24 mouse cellular contexts compared by ENCODE assay signal in the genomic region with DNA sequence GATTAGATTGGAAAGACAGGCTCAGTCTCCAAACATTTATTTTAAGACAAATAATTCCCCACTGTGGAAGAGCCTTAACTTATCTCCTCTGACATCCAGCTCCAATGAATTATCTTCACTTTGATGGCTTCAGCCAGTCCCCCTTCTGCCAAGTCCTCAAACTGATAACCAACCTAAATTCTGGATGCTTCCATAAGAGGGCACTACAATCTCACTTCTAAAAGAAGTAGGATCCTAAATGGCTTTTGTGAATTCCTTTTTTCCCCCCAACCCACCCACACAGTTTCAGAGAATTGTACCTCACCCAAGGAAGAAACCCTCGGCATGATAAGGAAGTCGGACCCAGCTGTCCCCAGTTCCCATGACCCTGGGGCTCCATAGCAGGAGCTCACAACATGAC. TPM values are rescaled to one million over a fixed set of nuclear protein-coding genes. Genes with fewer than 3 reads are reported as not detected.
DNase-seq lines count a peak whose midpoint lies in the region; ATAC-seq and TF ChIP-seq lines count a peak whose summit lies in the region.
"Had no signal": no experiment of that assay in that cellular context is flagged by ENCODE, and none has a peak within 500 bp of the region (broad histone marks: within the 10 kb centered on the region; RNA-seq: fewer than 3 reads in every experiment).

No protein-coding gene starts in this region.

- H3K4me2 ChIP-seq in forebrain, postnatal 0 days (ENCODE audit: low read depth), result no peak overlapping the region
- no peak overlapping the region for H3K4me2 ChIP-seq in forebrain, embryonic 11.5 days (ENCODE audit: low read depth, low read length, severe bottlenecking)
- H3K4me2 ChIP-seq in midbrain, postnatal 0 days (ENCODE audit: low read depth, low read length, poor library complexity, severe bottlenecking), result no peak overlapping the region
- no peak overlapping the region for H3K4me2 ChIP-seq in midbrain, embryonic 15.5 days
- H3K4me2 ChIP-seq: forebrain, embryonic 12.5 days; heart, embryonic 15.5 days; intestine, embryonic 15.5 days; limb, embryonic 15.5 days; lung, embryonic 15.5 days; neural tube, embryonic 13.5 days had no signal

- no peak overlapping the region for H3K9ac ChIP-seq in forebrain, postnatal 0 days
- no peak overlapping the region for H3K9ac ChIP-seq in forebrain, embryonic 11.5 days (ENCODE audit: low read length)
- no peak overlapping the region for H3K9ac ChIP-seq in midbrain, postnatal 0 days (replicated peaks; ENCODE audit: low read length, poor library complexity, severe bottlenecking)
- H3K9ac ChIP-seq in midbrain, embryonic 15.5 days, result no peak overlapping the region
- H3K9ac ChIP-seq: forebrain, embryonic 12.5 days; heart, embryonic 15.5 days; intestine, embryonic 15.5 days; limb, embryonic 15.5 days; lung, embryonic 15.5 days; neural tube, embryonic 13.5 days had no signal

- ATAC-seq in forebrain, postnatal 0 days, result no peak
- ATAC-seq in forebrain, embryonic 11.5 days (replicated peaks; ENCODE audit: low FRiP score), result no peak
- no peak for ATAC-seq in midbrain, postnatal 0 days (ENCODE audit: low FRiP score)
- no peak for ATAC-seq in midbrain, embryonic 15.5 days (replicated peaks)
- no peak for ATAC-seq in activated CD4-positive, CD25-positive, alpha-beta regulatory T cell, adult 4 months
- ATAC-seq: intestine, embryonic 15.5 days had no signal

- H3K9me3 ChIP-seq in forebrain, postnatal 0 days (ENCODE audit: low read length), result no peaks in the 10 kb centered on the region
- H3K9me3 ChIP-seq in forebrain, embryonic 11.5 days (ENCODE audit: control insufficient read depth, low read length), result no peaks in the 10 kb centered on the region
- no peaks in the 10 kb centered on the region for H3K9me3 ChIP-seq in midbrain, postnatal 0 days (ENCODE audit: low read length)
- H3K9me3 ChIP-seq in midbrain, embryonic 15.5 days, result no peaks in the 10 kb centered on the region
- H3K9me3 ChIP-seq: forebrain, embryonic 12.5 days; heart, embryonic 15.5 days; intestine, embryonic 15.5 days; limb, embryonic 15.5 days; lung, embryonic 15.5 days; neural tube, embryonic 13.5 days had no signal

- TF ChIP-seq CTCF in forebrain, postnatal 0 days (IDR thresholded peaks at IDR 0.05; ENCODE audit: low read depth), result peak; percentile 57
- peak; percentile 74 for TF ChIP-seq CTCF in layer of hippocampus, adult 2 months (conservative IDR thresholded peaks at IDR 0.05)
- TF ChIP-seq CTCF in midbrain, postnatal 0 days (IDR thresholded peaks at IDR 0.05), result peak; percentile 63

- H3K4me1 ChIP-seq in forebrain, postnatal 0 days (ENCODE audit: insufficient read depth), result no peaks in the 10 kb centered on the region
- H3K4me1 ChIP-seq in forebrain, embryonic 11.5 days (replicated peaks; ENCODE audit: control insufficient read depth, insufficient read depth, low read length), result no peaks in the 10 kb centered on the region
- H3K4me1 ChIP-seq in midbrain, postnatal 0 days (ENCODE audit: insufficient read depth, low read length), result no peaks in the 10 kb centered on the region
- no peaks in the 10 kb centered on the region for H3K4me1 ChIP-seq in midbrain, embryonic 15.5 days
- H3K4me1 ChIP-seq: limb, embryonic 15.5 days; neural tube, embryonic 13.5 days had no signal

- no peak overlapping the region for H3K27ac ChIP-seq in forebrain, postnatal 0 days (ENCODE audit: low read depth, low read length)
- H3K27ac ChIP-seq in forebrain, embryonic 11.5 days (ENCODE audit: low read depth, low read length), result no peak overlapping the region
- no peak overlapping the region for H3K27ac ChIP-seq in layer of hippocampus, adult 2 months
- H3K27ac ChIP-seq in midbrain, postnatal 0 days (ENCODE audit: low read depth, low read length), result no peak overlapping the region
- no peak overlapping the region for H3K27ac ChIP-seq in midbrain, embryonic 15.5 days
- H3K27ac ChIP-seq: forebrain, embryonic 12.5 days; heart, embryonic 15.5 days; hindbrain, embryonic 10.5 days; intestine, embryonic 15.5 days; limb, embryonic 15.5 days; lung, embryonic 15.5 days; neural tube, embryonic 13.5 days had no signal

- H3K36me3 ChIP-seq in forebrain, postnatal 0 days (ENCODE audit: insufficient read depth), result no peaks in the 10 kb centered on the region
- no peaks in the 10 kb centered on the region for H3K36me3 ChIP-seq in forebrain, embryonic 11.5 days (ENCODE audit: control insufficient read depth, insufficient read depth, low read length)
- no peaks in the 10 kb centered on the region for H3K36me3 ChIP-seq in midbrain, postnatal 0 days (ENCODE audit: insufficient read depth, low read length)
- no peaks in the 10 kb centered on the region for H3K36me3 ChIP-seq in midbrain, embryonic 15.5 days (replicated peaks)
- H3K36me3 ChIP-seq: forebrain, embryonic 12.5 days; heart, embryonic 15.5 days; hindbrain, embryonic 10.5 days; intestine, embryonic 15.5 days; limb, embryonic 15.5 days; lung, embryonic 15.5 days; neural tube, embryonic 13.5 days had no signal

- H3K27me3 ChIP-seq in forebrain, postnatal 0 days (ENCODE audit: insufficient read depth, low read length), result no peaks in the 10 kb centered on the region
- no peaks in the 10 kb centered on the region for H3K27me3 ChIP-seq in forebrain, embryonic 11.5 days (ENCODE audit: control insufficient read depth, insufficient read depth, low read length)
- no peaks in the 10 kb centered on the region for H3K27me3 ChIP-seq in midbrain, postnatal 0 days (ENCODE audit: insufficient read depth, low read length)
- no peaks in the 10 kb centered on the region for H3K27me3 ChIP-seq in midbrain, embryonic 15.5 days (replicated peaks)
- H3K27me3 ChIP-seq: forebrain, embryonic 12.5 days; heart, embryonic 15.5 days; intestine, embryonic 15.5 days; limb, embryonic 15.5 days; lung, embryonic 15.5 days; neural tube, embryonic 13.5 days had no signal

- DNase-seq in forebrain, postnatal 0 days, result peak; percentile 47
- no peak for DNase-seq in forebrain, embryonic 11.5 days (ENCODE audit: low spot score)
- peak; percentile 10 to 19 for DNase-seq in layer of hippocampus, adult 2 months (ENCODE audit: low spot score in 2 of 2)
- no peak for DNase-seq in layer of hippocampus, postnatal 10 days (ENCODE audit: low spot score in 2 of 2)
- DNase-seq in midbrain, postnatal 0 days (ENCODE audit: low spot score), result peak; percentile 48
- DNase-seq in lung, postnatal 25 days (ENCODE audit: low spot score), result no peak
- DNase-seq: cerebellum, postnatal 14 days; embryo, embryonic 11 days; kidney, postnatal 14 days; right cerebral cortex, postnatal 4 days; thymus, postnatal 36 days had no signal

- 70% methylated on average over 2 of the region's 2 CpGs for WGBS in forebrain, postnatal 0 days
- WGBS in forebrain, embryonic 11.5 days, result 64% methylated on average over 2 of the region's 2 CpGs
- WGBS in midbrain, postnatal 0 days, result 62% methylated on average over 2 of the region's 2 CpGs
- 67% methylated on average over 2 of the region's 2 CpGs for WGBS in midbrain, embryonic 15.5 days

- H3K4me3 ChIP-seq in forebrain, postnatal 0 days (ENCODE audit: low read depth, low read length), result no peak overlapping the region
- H3K4me3 ChIP-seq in forebrain, embryonic 11.5 days (ENCODE audit: low read depth, low read length), result no peak overlapping the region
- H3K4me3 ChIP-seq in layer of hippocampus, adult 2 months, result no peak overlapping the region
- no peak overlapping the region for H3K4me3 ChIP-seq in midbrain, postnatal 0 days (ENCODE audit: low read depth, low read length)
- H3K4me3 ChIP-seq in midbrain, embryonic 15.5 days, result no peak overlapping the region
- H3K4me3 ChIP-seq: forebrain, embryonic 12.5 days; heart, embryonic 15.5 days; hindbrain, embryonic 10.5 days; intestine, embryonic 15.5 days; limb, embryonic 15.5 days; lung, embryonic 15.5 days; megakaryocyte, embryonic 14.5 days; neural tube, embryonic 13.5 days had no signal

RNA-seq across cellular contexts. Expression of a gene that starts 23.4 kb away (rescaled TPM):
- 30.6 and 35.0 TPM in 2 replicates for total RNA-seq in forebrain, postnatal 0 days (2014; rRNA removed)
- polyA plus RNA-seq in forebrain, postnatal 0 days (2015; fragmentation: Nextera tagmentation; extraction: Ambion mirVana), result 18.7 and 33.7 TPM in 2 replicates
- 8.1 and 9.0 TPM in 2 replicates for polyA plus RNA-seq in forebrain, embryonic 11.5 days (2014; fragmentation: Nextera tagmentation; extraction: Ambion mirVana)
- total RNA-seq in layer of hippocampus, adult 2 months (2021), result 10 to 100 TPM; 32.2 to 33.2 TPM
- total RNA-seq in layer of hippocampus, postnatal 10 days (2021), result 10 to 100 TPM; 33.5 to 33.7 TPM
- 71.2 and 105 TPM in 2 replicates for total RNA-seq in midbrain, postnatal 0 days (2014; rRNA removed)
- 58.7 and 70.5 TPM in 2 replicates for polyA plus RNA-seq in midbrain, postnatal 0 days (2015; fragmentation: Nextera tagmentation; extraction: Ambion mirVana)
- polyA plus RNA-seq in midbrain, embryonic 15.5 days (2015; fragmentation: Nextera tagmentation; extraction: Ambion mirVana), result 32.3 and 33.0 TPM in 2 replicates
- polyA plus RNA-seq in activated CD4-positive, CD25-positive, alpha-beta regulatory T cell, adult 4 months (2017; shearing (Covaris generic)), result under 1 TPM in 1 of 2 experiments, not detected in 1; 0.51 TPM
- total RNA-seq: granulocyte monocyte progenitor cell, adult 5-6 weeks had no signal

RNA-seq across cellular contexts. Expression of a gene that starts 45.5 kb away (rescaled TPM):
- total RNA-seq in forebrain, postnatal 0 days (2014; rRNA removed), result not detected in 2 replicates
- not detected in 2 replicates for polyA plus RNA-seq in forebrain, postnatal 0 days (2015; fragmentation: Nextera tagmentation; extraction: Ambion mirVana)
- polyA plus RNA-seq in forebrain, embryonic 11.5 days (2014; fragmentation: Nextera tagmentation; extraction: Ambion mirVana), result not detected in 2 replicates
- not detected for total RNA-seq in layer of hippocampus, adult 2 months (2021)
- total RNA-seq in layer of hippocampus, postnatal 10 days (2021), result not detected
- not detected in 2 replicates for total RNA-seq in midbrain, postnatal 0 days (2014; rRNA removed)
- not detected in 2 replicates for polyA plus RNA-seq in midbrain, postnatal 0 days (2015; fragmentation: Nextera tagmentation; extraction: Ambion mirVana)
- polyA plus RNA-seq in midbrain, embryonic 15.5 days (2015; fragmentation: Nextera tagmentation; extraction: Ambion mirVana), result not detected in 2 replicates
- not detected for polyA plus RNA-seq in activated CD4-positive, CD25-positive, alpha-beta regulatory T cell, adult 4 months (2017; shearing (Covaris generic))
- total RNA-seq: adrenal gland, adult 18-20 months; granulocyte monocyte progenitor cell, adult 5-6 weeks; left cerebral cortex, postnatal 25 days had no signal
- polyA plus RNA-seq: forebrain, embryonic 12.5 days; heart, embryonic 15.5 days; hindbrain, embryonic 10.5 days; intestine, embryonic 15.5 days; limb, embryonic 15.5 days; lung, embryonic 15.5 days; neural tube, embryonic 13.5 days had no signal

Comparison
In these comparisons a context has a peak if more than half of its experiments do, and no peak if none do; other contexts are left out.
1. DNase-seq: peak in forebrain, postnatal 0 days (single experiment), layer of hippocampus, adult 2 months (2 of 2) and midbrain, postnatal 0 days (single experiment); none in forebrain, embryonic 11.5 days (single experiment), layer of hippocampus, postnatal 10 days (0 of 2) and lung, postnatal 25 days (single experiment).
2. Peak in every context shown above with its lines, with median percentiles within 50 percentile points of each other: CTCF ChIP-seq.